ENCODE assay signal across 22 mouse cellular contexts in genomic region chr8:103502991-103503767, GRCm38 (mm10).
DNase-seq lines count a peak whose midpoint lies in the region; ATAC-seq and TF ChIP-seq lines count a peak whose summit lies in the region.
"Had no signal": no experiment of that assay in that cellular context is flagged by ENCODE, and none has a peak within 500 bp of the region (broad histone marks: within the 10 kb centered on the region; RNA-seq: fewer than 3 reads in every experiment).

No protein-coding gene starts in this region.

- no peak for TF ChIP-seq CTCF in forebrain, postnatal 0 days (IDR thresholded peaks at IDR 0.05; ENCODE audit: low read depth)
- TF ChIP-seq CTCF in midbrain, postnatal 0 days (IDR thresholded peaks at IDR 0.05), result no peak

- H3K9ac ChIP-seq in forebrain, embryonic 11.5 days (ENCODE audit: low read length), result no peak overlapping the region
- H3K9ac ChIP-seq in forebrain, postnatal 0 days, result no peak overlapping the region
- H3K9ac ChIP-seq in midbrain, embryonic 11.5 days (ENCODE audit: low read length), result no peak overlapping the region
- H3K9ac ChIP-seq in midbrain, postnatal 0 days (replicated peaks; ENCODE audit: low read length, poor library complexity, severe bottlenecking), result no peak overlapping the region
- no peak overlapping the region for H3K9ac ChIP-seq in embryonic facial prominence, embryonic 12.5 days
- H3K9ac ChIP-seq: forebrain, embryonic 12.5 days; heart, embryonic 13.5 days; hindbrain, embryonic 15.5 days had no signal

- 0 out of 2 replicates have a peak, but pooled peaks have one; percentile 27 for ATAC-seq in forebrain, embryonic 11.5 days (replicated peaks; ENCODE audit: low FRiP score)
- ATAC-seq in forebrain, postnatal 0 days, result no peak
- peak; percentile 63; the same call in 1 of the 2 replicates for ATAC-seq in midbrain, embryonic 11.5 days (ENCODE audit: low FRiP score)
- ATAC-seq in midbrain, postnatal 0 days (ENCODE audit: low FRiP score), result no peak
- peak; percentile 28; the same call in 1 of the 2 replicates for ATAC-seq in embryonic facial prominence, embryonic 12.5 days (ENCODE audit: insufficient number of reproducible peaks, insufficient read depth, low FRiP score, low TSS enrichment)
- ATAC-seq: activated CD4-positive, CD25-positive, alpha-beta regulatory T cell, adult 4 months; forebrain, embryonic 16.5 days; Patski had no signal

- H3K36me3 ChIP-seq in forebrain, embryonic 11.5 days (ENCODE audit: control insufficient read depth, insufficient read depth, low read length), result no peaks in the 10 kb centered on the region
- no peaks in the 10 kb centered on the region for H3K36me3 ChIP-seq in forebrain, postnatal 0 days (ENCODE audit: insufficient read depth)
- no peaks in the 10 kb centered on the region for H3K36me3 ChIP-seq in midbrain, embryonic 11.5 days (ENCODE audit: control insufficient read depth, insufficient read depth, low read length)
- H3K36me3 ChIP-seq in midbrain, postnatal 0 days (ENCODE audit: insufficient read depth, low read length), result no peaks in the 10 kb centered on the region
- H3K36me3 ChIP-seq in embryonic facial prominence, embryonic 12.5 days, result no peaks in the 10 kb centered on the region
- H3K36me3 ChIP-seq: forebrain, embryonic 12.5 days; heart, embryonic 13.5 days; hindbrain, embryonic 15.5 days had no signal

- 73% methylated on average over 9 of the region's 9 CpGs for WGBS in forebrain, embryonic 11.5 days
- WGBS in forebrain, postnatal 0 days, result 78% methylated on average over 9 of the region's 9 CpGs
- 80% methylated on average over 9 of the region's 9 CpGs for WGBS in midbrain, embryonic 11.5 days
- WGBS in midbrain, postnatal 0 days, result 69% methylated on average over 9 of the region's 9 CpGs
- WGBS in embryonic facial prominence, embryonic 12.5 days, result 72% methylated on average over 9 of the region's 9 CpGs

- H3K9me3 ChIP-seq in forebrain, embryonic 11.5 days (ENCODE audit: control insufficient read depth, low read length), result no peaks in the 10 kb centered on the region
- H3K9me3 ChIP-seq in forebrain, postnatal 0 days (ENCODE audit: low read length), result no peaks in the 10 kb centered on the region
- no peaks in the 10 kb centered on the region for H3K9me3 ChIP-seq in midbrain, embryonic 11.5 days (ENCODE audit: control insufficient read depth, low read length)
- no peaks in the 10 kb centered on the region for H3K9me3 ChIP-seq in midbrain, postnatal 0 days (ENCODE audit: low read length)
- H3K9me3 ChIP-seq in embryonic facial prominence, embryonic 12.5 days, result 0 out of 2 replicates have a peak, but pooled peaks cover 3% of the 10 kb centered on the region
- H3K9me3 ChIP-seq: forebrain, embryonic 12.5 days; hindbrain, embryonic 15.5 days had no signal

- DNase-seq in forebrain, embryonic 11.5 days (ENCODE audit: low spot score), result no peak
- DNase-seq in forebrain, postnatal 0 days, result no peak
- DNase-seq in midbrain, embryonic 11.5 days (ENCODE audit: low spot score, missing footprints), result no peak
- no peak for DNase-seq in midbrain, postnatal 0 days (ENCODE audit: low spot score)
- DNase-seq in gastrocnemius, adult 8-10 months (ENCODE audit: low spot score in 2 of 2), result no peak
- DNase-seq in layer of hippocampus, adult 11-12 months (ENCODE audit: low spot score), result no peak
- DNase-seq: adrenal gland, postnatal 14 days; cerebellum, adult 11-12 months; cerebellum, adult 9-10 months; cerebellum, postnatal 25 days; gastrocnemius, postnatal 36 days; heart, adult 11 months; heart, postnatal 36 days; kidney, adult 11 months had no signal

- H3K4me3 ChIP-seq in forebrain, embryonic 11.5 days (ENCODE audit: low read depth, low read length), result no peak overlapping the region
- H3K4me3 ChIP-seq in forebrain, postnatal 0 days (ENCODE audit: low read depth, low read length), result no peak overlapping the region
- no peak overlapping the region for H3K4me3 ChIP-seq in midbrain, embryonic 11.5 days (ENCODE audit: low read depth, low read length)
- no peak overlapping the region for H3K4me3 ChIP-seq in midbrain, postnatal 0 days (ENCODE audit: low read depth, low read length)
- no peak overlapping the region for H3K4me3 ChIP-seq in embryonic facial prominence, embryonic 12.5 days
- H3K4me3 ChIP-seq: forebrain, embryonic 12.5 days; heart, embryonic 13.5 days; hindbrain, embryonic 15.5 days had no signal

- no peaks in the 10 kb centered on the region for H3K27me3 ChIP-seq in forebrain, embryonic 11.5 days (ENCODE audit: control insufficient read depth, insufficient read depth, low read length)
- no peaks in the 10 kb centered on the region for H3K27me3 ChIP-seq in forebrain, postnatal 0 days (ENCODE audit: insufficient read depth, low read length)
- no peaks in the 10 kb centered on the region for H3K27me3 ChIP-seq in midbrain, embryonic 11.5 days (ENCODE audit: control insufficient read depth, insufficient read depth, low read length)
- no peaks in the 10 kb centered on the region for H3K27me3 ChIP-seq in midbrain, postnatal 0 days (ENCODE audit: insufficient read depth, low read length)
- no peaks in the 10 kb centered on the region for H3K27me3 ChIP-seq in embryonic facial prominence, embryonic 12.5 days
- H3K27me3 ChIP-seq: CH12.LX; forebrain, embryonic 12.5 days; heart, embryonic 13.5 days; hindbrain, embryonic 15.5 days; Patski had no signal

- H3K27ac ChIP-seq in forebrain, embryonic 11.5 days (ENCODE audit: low read depth, low read length), result no peak overlapping the region
- H3K27ac ChIP-seq in forebrain, postnatal 0 days (ENCODE audit: low read depth, low read length), result no peak overlapping the region
- H3K27ac ChIP-seq in midbrain, embryonic 11.5 days (ENCODE audit: low read depth, low read length), result no peak overlapping the region
- no peak overlapping the region for H3K27ac ChIP-seq in midbrain, postnatal 0 days (ENCODE audit: low read depth, low read length)
- no peak overlapping the region for H3K27ac ChIP-seq in embryonic facial prominence, embryonic 12.5 days
- H3K27ac ChIP-seq: forebrain, embryonic 12.5 days; heart, embryonic 13.5 days; hindbrain, embryonic 15.5 days had no signal

- H3K4me2 ChIP-seq in forebrain, embryonic 11.5 days (ENCODE audit: low read depth, low read length, severe bottlenecking), result no peak overlapping the region
- H3K4me2 ChIP-seq in forebrain, postnatal 0 days (ENCODE audit: low read depth), result no peak overlapping the region
- H3K4me2 ChIP-seq in midbrain, embryonic 11.5 days, result no peak overlapping the region
- H3K4me2 ChIP-seq in midbrain, postnatal 0 days (ENCODE audit: low read depth, low read length, poor library complexity, severe bottlenecking), result no peak overlapping the region
- no peak overlapping the region for H3K4me2 ChIP-seq in embryonic facial prominence, embryonic 12.5 days (replicated peaks)
- H3K4me2 ChIP-seq: forebrain, embryonic 12.5 days; heart, embryonic 13.5 days; hindbrain, embryonic 15.5 days had no signal

- H3K4me1 ChIP-seq in forebrain, embryonic 11.5 days (replicated peaks; ENCODE audit: control insufficient read depth, insufficient read depth, low read length), result no peaks in the 10 kb centered on the region
- H3K4me1 ChIP-seq in forebrain, postnatal 0 days (ENCODE audit: insufficient read depth), result no peaks in the 10 kb centered on the region
- H3K4me1 ChIP-seq in midbrain, embryonic 11.5 days (ENCODE audit: control insufficient read depth, insufficient read depth, low read length), result peaks cover 3% of the 10 kb centered on the region; the same call in 1 of the 2 replicates
- H3K4me1 ChIP-seq in midbrain, postnatal 0 days (ENCODE audit: insufficient read depth, low read length), result no peaks in the 10 kb centered on the region
- 0 out of 2 replicates have a peak, but pooled peaks cover 2% of the 10 kb centered on the region for H3K4me1 ChIP-seq in embryonic facial prominence, embryonic 12.5 days
- H3K4me1 ChIP-seq: heart, embryonic 13.5 days; hindbrain, embryonic 15.5 days had no signal

Comparison
In these comparisons a context has a peak if more than half of its experiments do, and no peak if none do; other contexts are left out.
1. ATAC-seq: peak in forebrain, embryonic 11.5 days (single experiment), midbrain, embryonic 11.5 days (single experiment) and embryonic facial prominence, embryonic 12.5 days (single experiment); none in forebrain, postnatal 0 days (single experiment) and midbrain, postnatal 0 days (single experiment).